Mouse (Mus musculus): ENCODE measurements around the gene Sec16b.

Sec16b gene

GRCm38 (mm10) chr1:157512690-157513448 is 6.3 kb downstream of the Sec16b start:
- in situ Hi-C loops (cut with MboI, MseI): no loop called here

- in situ Hi-C loops (cut with MboI, MseI): no loop called here
Measured at GRCm38 (mm10) chr1:157513559-157513958, 7.0 kb downstream of the Sec16b start.

GRCm38 (mm10) chr1:157514298-157514697 is 7.8 kb downstream of the Sec16b start:
- in situ Hi-C loops (cut with MboI, MseI): no loop called here

GRCm38 (mm10) chr1:157516838-157517808 is 10.6 kb downstream of the Sec16b start:
- in situ Hi-C loops (cut with MboI, MseI): no loop called here

GRCm38 (mm10) chr1:157518111-157518523 is 11.6 kb downstream of the Sec16b start:
- in situ Hi-C loops (cut with MboI, MseI): no loop called here

GRCm38 (mm10) chr1:157519396-157519795 is 12.9 kb downstream of the Sec16b start:
- in situ Hi-C loops (cut with MboI, MseI): no loop called here

- in situ Hi-C loops (cut with MboI, MseI): no loop called here
Measured at GRCm38 (mm10) chr1:157522322-157522721, 15.8 kb downstream of the Sec16b start.

GRCm38 (mm10) chr1:157524775-157525174 is 18.2 kb downstream of the Sec16b start:
- in situ Hi-C loops (cut with MboI, MseI): no loop called here

- in situ Hi-C loops (cut with MboI, MseI): no loop called here
Measured at GRCm38 (mm10) chr1:157525692-157526354, 19.3 kb downstream of the Sec16b start.

- in situ Hi-C loops (cut with MboI, MseI): no loop called here
Measured at GRCm38 (mm10) chr1:157526625-157527024, 20.1 kb downstream of the Sec16b start.

GRCm38 (mm10) chr1:157532826-157533460 is 26.4 kb downstream of the Sec16b start:
- in situ Hi-C loops (cut with MboI, MseI): no loop called here

GRCm38 (mm10) chr1:157535571-157535970 is 29.0 kb downstream of the Sec16b start:
- in situ Hi-C loops (cut with MboI, MseI): no loop called here

- in situ Hi-C loops (cut with MboI, MseI): no loop called here
Measured at GRCm38 (mm10) chr1:157536471-157536870, 29.9 kb downstream of the Sec16b start.

- in situ Hi-C loops (cut with MboI, MseI): no loop called here
Measured at GRCm38 (mm10) chr1:157537636-157538035, 31.1 kb downstream of the Sec16b start.

GRCm38 (mm10) chr1:157545056-157545455 is 38.5 kb downstream of the Sec16b start:
- in situ Hi-C loops (cut with MboI, MseI): loop anchor here (5.0 kb wide), 1 partner anchor 88 kb away; the partner anchor contains the start of gene Cryzl2

- in situ Hi-C loops (cut with MboI, MseI): loop anchor here (5.0 kb wide), 1 partner anchor 90 kb away; the partner anchor contains the start of gene Cryzl2
Measured at GRCm38 (mm10) chr1:157547658-157548057, 41.1 kb downstream of the Sec16b start.

- in situ Hi-C loops (cut with MboI, MseI): loop anchor here (5.0 to 25.0 kb wide), 2 partner anchors 92 to 1588 kb away; partner anchors contain the start of gene Cryzl2
Measured at GRCm38 (mm10) chr1:157549721-157550120, 43.2 kb downstream of the Sec16b start.

GRCm38 (mm10) chr1:157552749-157553451 is 46.4 kb downstream of the Sec16b start:
- in situ Hi-C loops (cut with MboI, MseI): loop anchor here (25.0 kb wide), 1 partner anchor 1584 kb away; no protein-coding TSS in a partner anchor

GRCm38 (mm10) chr1:157554163-157554562 is 47.6 kb downstream of the Sec16b start:
- in situ Hi-C loops (cut with MboI, MseI): loop anchor here (25.0 kb wide), 1 partner anchor 1583 kb away; no protein-coding TSS in a partner anchor
